Mouse (Mus musculus) liver, embryonic 12.5 days (tissue): Measurements from ENCODE around the gene Ucn2. TPM values are rescaled to one million over a fixed set of nuclear protein-coding genes. Genes with fewer than 3 reads are reported as not detected.

Source experiments
- ATAC-seq: fragments of 200-750 bp; cut with Nextera tagmentation; 2 replicates; pipeline ENCODE4 v1.8.0; 2017; ENCODE audit warnings: moderate number of reproducible peaks, mild to moderate bottlenecking, moderate library complexity
- H3K27ac ChIP-seq: fragments of 300-500 bp; sonication (generic); 2 replicates; pipeline ENCODE4 v1.5.1; 2016; ENCODE audit warnings: mild to moderate bottlenecking
- H3K27me3 ChIP-seq: fragments of 300-500 bp; sonication (generic); replicated peaks from 2 replicates; pipeline ENCODE4 v1.6.1; 2016; ENCODE audit warnings: mild to moderate bottlenecking, moderate library complexity
- H3K36me3 ChIP-seq: fragments of 300-500 bp; sonication (generic); 2 replicates; pipeline ENCODE4 v1.6.1; 2016; ENCODE audit warnings: mild to moderate bottlenecking, moderate library complexity
- H3K4me1 ChIP-seq: fragments of 300-500 bp; sonication (generic); 2 replicates; pipeline ENCODE4 v1.6.1; 2016
- H3K4me2 ChIP-seq: fragments of 300-500 bp; sonication (generic); 2 replicates; pipeline ENCODE4 v1.6.1; 2016; ENCODE audit warnings: mild to moderate bottlenecking, moderate library complexity
- H3K4me3 ChIP-seq: fragments of 300-500 bp; sonication (generic); 2 replicates; pipeline ENCODE4 v1.5.1; 2016; ENCODE audit warnings: mild to moderate bottlenecking, moderate library complexity
- H3K9ac ChIP-seq: fragments of 300-500 bp; sonication (generic); 2 replicates; pipeline ENCODE4 v1.6.1; 2016; ENCODE audit warnings: mild to moderate bottlenecking, moderate library complexity
- H3K9me3 ChIP-seq: fragments of 300-500 bp; sonication (generic); replicated peaks from 2 replicates; pipeline ENCODE4 v1.6.1; 2016; ENCODE audit warnings: mild to moderate bottlenecking, moderate library complexity
- WGBS: fragments of 180-500 bp; shearing (Covaris S2); methylation state at CpG from one replicate; pipeline ENCODE4 v1.1.7; 2016; ENCODE audit not compliant: insufficient replicate concordance; 5-methylcytosine and 5-hydroxymethylcytosine counted together
- polyA plus RNA-seq: library from polyadenylated mRNA; unstranded; fragments of >200 nt; fragmentation: Nextera tagmentation; extraction: Ambion mirVana; gene quantifications from 2 replicates; pipeline ENCODE4 v1.2.1, GENCODE M21; 2016

Ucn2 gene
- polyA plus RNA-seq, 1 experiment from 2014 or later, result not detected

GRCm38 (mm10) chr9:108996411-108996810 is 10.6 kb downstream of the Ucn2 start:
- no peaks in the 10 kb centered on the region for H3K27me3 ChIP-seq
- 63% methylated on average over 9 of the region's 9 CpGs for WGBS
- H3K27ac ChIP-seq, result peak overlapping the region; percentile 38; the same call in 1 of the 2 replicates
- H3K9ac ChIP-seq, result no peak overlapping the region
- H3K4me1 ChIP-seq, result peaks cover 58% of the 10 kb centered on the region
- H3K9me3 ChIP-seq, result no peaks in the 10 kb centered on the region
- H3K4me3 ChIP-seq, result no peak overlapping the region
- no peak overlapping the region for H3K4me2 ChIP-seq
- no peak for ATAC-seq
- H3K36me3 ChIP-seq, result no peaks in the 10 kb centered on the region

- ATAC-seq, result no peak
- Histone ChIP-seq H3K36me3 (0 out of 2 replicates have a peak, but pooled peaks cover 4% of the 10 kb centered on the region), H3K27ac (no peak overlapping the region; the same call in 1 of the 2 replicates), H3K9ac (no peak overlapping the region), H3K9me3 (no peaks in the 10 kb centered on the region), H3K4me1 (peaks cover 40% of the 10 kb centered on the region), H3K4me2 (no peak overlapping the region), H3K4me3 (no peak overlapping the region), H3K27me3 (no peaks in the 10 kb centered on the region)
- WGBS, result 69% methylated on average over 19 of the region's 19 CpGs
Measured at GRCm38 (mm10) chr9:108998287-108999166, 12.7 kb downstream of the Ucn2 start.

GRCm38 (mm10) chr9:108999167-108999526 is 13.3 kb downstream of the Ucn2 start:
- no peak overlapping the region; the same call in 1 of the 2 replicates for H3K27ac ChIP-seq
- no peak overlapping the region for H3K9ac ChIP-seq
- ATAC-seq, result no peak
- no peak overlapping the region for H3K4me2 ChIP-seq
- no peaks in the 10 kb centered on the region for H3K9me3 ChIP-seq
- H3K4me1 ChIP-seq, result peaks cover 39% of the 10 kb centered on the region
- 46% methylated on average over 4 of the region's 4 CpGs for WGBS
- H3K4me3 ChIP-seq, result no peak overlapping the region
- no peaks in the 10 kb centered on the region for H3K27me3 ChIP-seq
- 0 out of 2 replicates have a peak, but pooled peaks cover 4% of the 10 kb centered on the region for H3K36me3 ChIP-seq

- H3K4me1 ChIP-seq, result peaks cover 28% of the 10 kb centered on the region
- WGBS, result 10% methylated on average over 3 of the region's 3 CpGs
- H3K9ac ChIP-seq, result no peak overlapping the region
- 0 out of 2 replicates have a peak, but pooled peaks cover 4% of the 10 kb centered on the region for H3K36me3 ChIP-seq
- H3K4me2 ChIP-seq, result no peak overlapping the region
- ATAC-seq, result peak; percentile 40; the same call in 1 of the 2 replicates
- no peak overlapping the region for H3K4me3 ChIP-seq
- no peaks in the 10 kb centered on the region for H3K9me3 ChIP-seq
- no peak overlapping the region for H3K27ac ChIP-seq
- H3K27me3 ChIP-seq, result no peaks in the 10 kb centered on the region
Measured at GRCm38 (mm10) chr9:109000726-109001125, 14.9 kb downstream of the Ucn2 start.

GRCm38 (mm10) chr9:109003201-109003600 is 17.4 kb downstream of the Ucn2 start:
- 37% methylated on average over 2 of the region's 2 CpGs for WGBS
- no peak overlapping the region for H3K4me3 ChIP-seq
- no peaks in the 10 kb centered on the region for H3K27me3 ChIP-seq
- H3K36me3 ChIP-seq, result peaks cover 7% of the 10 kb centered on the region; the same call in 1 of the 2 replicates
- no peak overlapping the region for H3K9ac ChIP-seq
- peaks cover 32% of the 10 kb centered on the region for H3K4me1 ChIP-seq
- H3K4me2 ChIP-seq, result no peak overlapping the region
- no peak overlapping the region for H3K27ac ChIP-seq
- no peaks in the 10 kb centered on the region for H3K9me3 ChIP-seq
- no peak for ATAC-seq

- H3K4me2 ChIP-seq, result no peak overlapping the region
- 68% methylated on average over 21 of the region's 21 CpGs for WGBS
- no peaks in the 10 kb centered on the region for H3K27me3 ChIP-seq
- H3K27ac ChIP-seq, result no peak overlapping the region
- no peak overlapping the region for H3K9ac ChIP-seq
- peaks cover 7% of the 10 kb centered on the region; the same call in 1 of the 2 replicates for H3K36me3 ChIP-seq
- no peaks in the 10 kb centered on the region for H3K9me3 ChIP-seq
- no peak for ATAC-seq
- H3K4me1 ChIP-seq, result peaks cover 36% of the 10 kb centered on the region
- no peak overlapping the region for H3K4me3 ChIP-seq
Measured at GRCm38 (mm10) chr9:109007025-109007780, 21.4 kb downstream of the Ucn2 start.

- ATAC-seq, result no peak
- H3K27ac ChIP-seq, result no peak overlapping the region
- no peaks in the 10 kb centered on the region for H3K27me3 ChIP-seq
- H3K9me3 ChIP-seq, result no peaks in the 10 kb centered on the region
- no peak overlapping the region for H3K4me2 ChIP-seq
- peaks cover 36% of the 10 kb centered on the region for H3K4me1 ChIP-seq
- H3K36me3 ChIP-seq, result peaks cover 3% of the 10 kb centered on the region; the same call in 1 of the 2 replicates
- H3K9ac ChIP-seq, result no peak overlapping the region
- WGBS, result 73% methylated on average over 9 of the region's 9 CpGs
- no peak overlapping the region for H3K4me3 ChIP-seq
Measured at GRCm38 (mm10) chr9:109008081-109008480, 22.3 kb downstream of the Ucn2 start.

- Histone ChIP-seq H3K4me2 (no peak overlapping the region), H3K9me3 (no peaks in the 10 kb centered on the region), H3K4me1 (peaks cover 40% of the 10 kb centered on the region), H3K27ac (no peak overlapping the region), H3K27me3 (0 out of 2 replicates have a peak, but pooled peaks cover 1% of the 10 kb centered on the region), H3K36me3 (peaks cover 3% of the 10 kb centered on the region; the same call in 1 of the 2 replicates), H3K4me3 (no peak overlapping the region), H3K9ac (no peak overlapping the region)
- ATAC-seq, result peak; percentile 22
- 58% methylated on average over 10 of the region's 10 CpGs for WGBS
Measured at GRCm38 (mm10) chr9:109008994-109009635, 23.3 kb downstream of the Ucn2 start.

GRCm38 (mm10) chr9:109009636-109010315 is 24.0 kb downstream of the Ucn2 start:
- Histone ChIP-seq H3K9ac (peak overlapping the region; percentile 18; the same call in 1 of the 2 replicates), H3K4me1 (peaks cover 47% of the 10 kb centered on the region), H3K27me3 (0 out of 2 replicates have a peak, but pooled peaks cover 3% of the 10 kb centered on the region), H3K36me3 (peaks cover 3% of the 10 kb centered on the region; the same call in 1 of the 2 replicates), H3K9me3 (no peaks in the 10 kb centered on the region), H3K27ac (peak overlapping the region; percentile 4; the same call in 1 of the 2 replicates), H3K4me2 (peak overlapping the region; percentile 32; the same call in 1 of the 2 replicates), H3K4me3 (no peak overlapping the region)
- peak; percentile 84 for ATAC-seq
- WGBS, result 29% methylated on average over 17 of the region's 17 CpGs

GRCm38 (mm10) chr9:109010316-109010690 is 24.5 kb downstream of the Ucn2 start:
- no peak overlapping the region for H3K4me3 ChIP-seq
- H3K4me2 ChIP-seq, result peak overlapping the region; percentile 32; the same call in 1 of the 2 replicates
- ATAC-seq, result no peak
- WGBS, result 81% methylated on average over 14 of the region's 14 CpGs
- no peak overlapping the region for H3K9ac ChIP-seq
- H3K27ac ChIP-seq, result 0 out of 2 replicates have a peak overlapping the region, but pooled peaks have one; percentile 4
- 0 out of 2 replicates have a peak, but pooled peaks cover 3% of the 10 kb centered on the region for H3K27me3 ChIP-seq
- no peaks in the 10 kb centered on the region for H3K9me3 ChIP-seq
- peaks cover 3% of the 10 kb centered on the region; the same call in 1 of the 2 replicates for H3K36me3 ChIP-seq
- peaks cover 52% of the 10 kb centered on the region for H3K4me1 ChIP-seq

- H3K9me3 ChIP-seq, result no peaks in the 10 kb centered on the region
- peak overlapping the region; percentile 45 for H3K4me2 ChIP-seq
- peak; percentile 69; the same call in 1 of the 2 replicates for ATAC-seq
- WGBS, result 22% methylated on average over 8 of the region's 8 CpGs
- 0 out of 2 replicates have a peak, but pooled peaks cover 3% of the 10 kb centered on the region for H3K27me3 ChIP-seq
- peaks cover 47% of the 10 kb centered on the region for H3K4me1 ChIP-seq
- no peaks in the 10 kb centered on the region for H3K36me3 ChIP-seq
- no peak overlapping the region for H3K4me3 ChIP-seq
- peak overlapping the region; percentile 37; the same call in 1 of the 2 replicates for H3K27ac ChIP-seq
- no peak overlapping the region for H3K9ac ChIP-seq
Measured at GRCm38 (mm10) chr9:109015397-109015796, 29.6 kb downstream of the Ucn2 start.
